Mouse (Mus musculus): Measurements from ENCODE around the gene Grik2.

- no peak for TF ChIP-seq CTCF (IDR thresholded peaks at IDR 0.05; ENCODE audit: borderline replicate concordance, extremely low read depth, insufficient read depth, insufficient read length)
- no peak for TF ChIP-seq POLR2A (IDR thresholded peaks at IDR 0.05; ENCODE audit: borderline replicate concordance, extremely low read depth, insufficient read depth, insufficient read length, poor library complexity, severe bottlenecking)
Observed at GRCm38 (mm10) chr10:49500628-49501027, 287.9 kb downstream of the Grik2 start.

Data from brain, embryonic 14.5 days (tissue).